In the genomic region with DNA sequence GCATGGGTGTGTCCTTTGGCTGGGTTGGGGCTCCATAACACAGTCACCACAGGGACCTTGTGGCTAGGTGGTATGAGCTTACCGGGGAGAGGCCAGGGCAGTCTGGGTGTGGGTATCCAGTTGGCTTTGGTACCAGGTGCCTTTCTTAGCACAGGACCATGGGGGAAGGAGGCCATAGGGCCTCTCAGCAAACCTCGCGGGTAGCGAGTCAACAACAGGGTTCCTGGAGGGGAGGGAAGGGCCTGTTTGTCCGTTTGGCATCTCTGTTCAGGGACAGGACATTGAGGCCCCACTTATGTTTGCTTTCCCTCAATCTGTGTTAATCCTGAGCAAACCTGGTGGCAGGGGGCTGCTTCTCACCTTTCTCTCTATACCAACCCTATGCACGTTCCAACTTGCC, we compare ENCODE assay signal across 22 mouse cellular contexts. TPM values are rescaled to one million over a fixed set of nuclear protein-coding genes. Genes with fewer than 3 reads are reported as not detected.
"Had no signal": no experiment of that assay in that cellular context is flagged by ENCODE, and none has a peak within 500 bp of the region (broad histone marks: within the 10 kb centered on the region; RNA-seq: fewer than 3 reads in every experiment).

No protein-coding gene starts in this region.

- H3K9me3 ChIP-seq: midbrain, embryonic 13.5 days; midbrain, embryonic 15.5 days; neural tube, embryonic 12.5 days had no signal

- H3K4me1 ChIP-seq: midbrain, embryonic 13.5 days; midbrain, embryonic 15.5 days; neural tube, embryonic 12.5 days had no signal

- H3K27ac ChIP-seq: liver, embryonic 14.5 days; macrophage; midbrain, embryonic 13.5 days; midbrain, embryonic 15.5 days; neural tube, embryonic 12.5 days had no signal

- H3K27me3 ChIP-seq: midbrain, embryonic 13.5 days; midbrain, embryonic 15.5 days; neural tube, embryonic 12.5 days had no signal

- H3K9ac ChIP-seq: liver, embryonic 14.5 days; lung, embryonic 14.5 days; midbrain, embryonic 13.5 days; midbrain, embryonic 15.5 days; neural tube, embryonic 12.5 days had no signal

- H3K36me3 ChIP-seq: midbrain, embryonic 13.5 days; midbrain, embryonic 15.5 days; neural tube, embryonic 12.5 days had no signal

- ATAC-seq: midbrain, embryonic 13.5 days; midbrain, embryonic 15.5 days had no signal

- DNase-seq: lung, adult 18-20 months; lung, embryonic 14.5 days; lung, postnatal 10 days; lung, postnatal 36 days; right cerebral cortex, postnatal 14 days; thymus, adult 2 months; thymus, postnatal 25 days; thymus, postnatal 4 days had no signal

- H3K4me2 ChIP-seq: lung, embryonic 14.5 days; midbrain, embryonic 11.5 days; midbrain, embryonic 13.5 days; midbrain, embryonic 15.5 days; neural tube, embryonic 12.5 days had no signal

- H3K4me3 ChIP-seq: megakaryocyte, embryonic 14.5 days; midbrain, embryonic 13.5 days; midbrain, embryonic 15.5 days; neural tube, embryonic 12.5 days had no signal

RNA-seq across cellular contexts. Expression of a gene that starts 15.2 kb away (rescaled TPM):
- total RNA-seq: monocyte, adult 5-6 weeks; neutrophil, adult 5-6 weeks had no signal
- polyA plus RNA-seq: liver, embryonic 14.5 days; liver, embryonic 16.5 days; macrophage; urinary bladder, adult 2 months had no signal

RNA-seq across cellular contexts. Expression of a gene that starts 34.9 kb away (rescaled TPM):
- total RNA-seq: megakaryocyte progenitor cell, adult 5-6 weeks; midbrain, postnatal 0 days; monocyte, adult 5-6 weeks; neutrophil, adult 5-6 weeks had no signal
- polyA plus RNA-seq: liver, embryonic 14.5 days; liver, embryonic 16.5 days; macrophage; midbrain, embryonic 11.5 days; midbrain, embryonic 13.5 days; midbrain, embryonic 15.5 days; midbrain, postnatal 0 days; neural tube, embryonic 12.5 days; neural tube, embryonic 14.5 days; urinary bladder, adult 2 months had no signal
